Mouse (Mus musculus) liver, adult 2 months (tissue): ENCODE results near the gene Pih1h3b. TPM values are rescaled to one million over a fixed set of nuclear protein-coding genes. Genes with fewer than 3 reads are reported as not detected.

Experiments
- DNase-seq: peaks from one replicate; pipeline ENCODE4 v3.0.0-alpha.2; 2011; ENCODE audit warnings: low read depth, low spot score; ENCODE audit errors: extremely low read depth
- H3K27ac ChIP-seq: fragments of 200-500 bp; replicated peaks from 2 replicates; pipeline ENCODE4 v1.5.1; 2012; ENCODE audit warnings: low read depth, mild to moderate bottlenecking, control low read depth, inconsistent platforms, low read length; ENCODE audit not compliant: insufficient read depth
- H3K27me3 ChIP-seq: fragments of 200-500 bp; 2 replicates; pipeline ENCODE4 v1.6.1; 2012; ENCODE audit warnings: mild to moderate bottlenecking, moderate library complexity, low read length, inconsistent platforms; ENCODE audit not compliant: control insufficient read depth, insufficient read depth
- H3K36me3 ChIP-seq: fragments of 200-500 bp; 2 replicates; pipeline ENCODE4 v1.6.1; 2012; ENCODE audit warnings: low read length, inconsistent platforms; ENCODE audit not compliant: control insufficient read depth, insufficient read depth
- H3K4me1 ChIP-seq: fragments of 200-500 bp; 2 replicates; pipeline ENCODE4 v1.6.1; 2011; ENCODE audit warnings: low read length; ENCODE audit not compliant: control insufficient read depth, insufficient read depth
- H3K4me3 ChIP-seq: fragments of 200-500 bp; 2 replicates; pipeline ENCODE4 v1.5.1; 2011; ENCODE audit warnings: low read depth, mild to moderate bottlenecking, control low read depth, low read length, moderate library complexity; ENCODE audit not compliant: insufficient read depth
- H3K79me2 ChIP-seq: fragments of 200-500 bp; 2 replicates; pipeline ENCODE4 v1.6.1; 2012; ENCODE audit warnings: inconsistent platforms, mild to moderate bottlenecking, low read length, moderate library complexity; ENCODE audit not compliant: control insufficient read depth, insufficient read depth
- H3K9ac ChIP-seq: fragments of 200-500 bp; 2 replicates; pipeline ENCODE4 v1.6.1; 2012; ENCODE audit warnings: low read depth, mild to moderate bottlenecking, control low read depth, inconsistent platforms, low read length
- CTCF ChIP-seq: fragments of 200-500 bp; IDR thresholded peaks from 2 replicates; pipeline ENCODE4 v1.5.1; 2011; ENCODE audit warnings: low read depth, low read length, control low read depth
- POLR2A ChIP-seq: fragments of 200-500 bp; IDR thresholded peaks from 2 replicates; pipeline ENCODE4 v1.6.1; 2011; ENCODE audit warnings: low read length, control low read depth; ENCODE audit not compliant: insufficient read depth; ENCODE audit errors: extremely low read depth
- WGBS: fragments of 180-500 bp; shearing (Covaris S2); methylation state at CpG from one replicate; pipeline ENCODE4 v1.1.7; 2018; 5-methylcytosine and 5-hydroxymethylcytosine counted together
- polyA plus RNA-seq: library from polyadenylated mRNA; depleted of rRNA; stranded (reverse); fragments of >200 nt; gene quantifications from 2 replicates; pipeline ENCODE4 v1.2.3, GENCODE M21; 2012; rRNA removed
- total RNA-seq: library from RNA; depleted of rRNA; stranded (reverse); fragments of >200 nt; gene quantifications from 2 replicates; pipeline ENCODE4 v1.2.3, GENCODE M21; 2014; rRNA removed

Gene Pih1h3b
- total RNA-seq (not detected in 2 replicates), polyA plus RNA-seq (not detected in 2 replicates)

DNA sequence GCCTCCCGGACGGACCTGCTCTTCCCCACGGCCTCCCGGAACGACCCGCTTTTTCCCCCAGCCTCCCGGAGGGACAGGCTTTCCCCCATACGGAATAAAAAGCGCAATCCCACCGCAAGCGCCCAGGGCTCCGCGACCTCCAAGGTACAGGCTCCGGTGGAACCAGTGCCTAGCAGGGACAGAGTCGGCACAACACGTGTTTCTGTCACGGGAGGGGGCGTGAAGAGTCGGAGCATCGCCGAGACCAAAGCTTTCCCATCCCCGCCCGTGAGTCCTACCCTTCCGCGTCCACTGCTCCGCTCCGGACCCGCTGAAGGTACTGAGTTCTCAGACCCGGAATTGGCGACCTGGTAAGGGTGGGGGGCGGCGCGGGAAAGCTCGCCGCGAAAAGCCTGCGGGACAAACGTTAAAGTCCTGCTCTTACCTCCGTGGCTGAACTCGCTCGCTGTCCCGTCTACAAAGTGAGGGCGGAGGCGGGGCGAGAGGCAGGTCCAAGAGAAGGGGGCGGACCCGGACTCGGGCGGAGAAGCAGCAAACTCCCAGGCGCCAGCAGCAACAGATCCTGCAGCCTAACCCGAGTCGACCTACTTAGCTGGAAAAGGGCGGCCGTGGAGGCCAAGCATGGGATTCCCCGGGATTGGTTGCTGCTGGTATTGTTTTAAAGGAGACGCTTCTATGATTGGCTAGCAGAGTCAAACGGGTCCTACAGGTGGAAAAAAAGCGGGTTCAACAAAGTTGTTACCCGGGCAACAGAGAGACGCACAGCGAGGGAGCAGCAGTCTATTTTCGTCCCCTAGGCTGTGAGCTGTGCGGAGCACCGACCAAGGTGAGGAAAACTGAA, at the start of gene Pih1h3b, which contains the start of gene Nup62cl:
Gene Pih1h3b, plus strand, starts transcription at position 745 of the 841 bp plus-strand sequence.
Gene Nup62cl, minus strand, starts transcription at position 578 of the 841 bp plus-strand sequence.
- TF ChIP-seq POLR2A (no peak), CTCF (no peak)
- Histone ChIP-seq H3K4me3 (peak within 1 kb of the TSS; percentile 75), H3K27me3 (0 out of 2 replicates have a peak, but pooled peaks cover 9% of the 10 kb centered on the region), H3K79me2 (no peaks in the 10 kb centered on the region), H3K9ac (peak within 1 kb of the TSS; percentile 34; the same call in 1 of the 2 replicates), H3K4me1 (no peaks in the 10 kb centered on the region), H3K36me3 (no peaks in the 10 kb centered on the region), H3K27ac (no peak within 1 kb of the TSS)
- DNase-seq: peak; percentile 62
- WGBS: 5% methylated on average over 62 of the region's 64 CpGs

DNA sequence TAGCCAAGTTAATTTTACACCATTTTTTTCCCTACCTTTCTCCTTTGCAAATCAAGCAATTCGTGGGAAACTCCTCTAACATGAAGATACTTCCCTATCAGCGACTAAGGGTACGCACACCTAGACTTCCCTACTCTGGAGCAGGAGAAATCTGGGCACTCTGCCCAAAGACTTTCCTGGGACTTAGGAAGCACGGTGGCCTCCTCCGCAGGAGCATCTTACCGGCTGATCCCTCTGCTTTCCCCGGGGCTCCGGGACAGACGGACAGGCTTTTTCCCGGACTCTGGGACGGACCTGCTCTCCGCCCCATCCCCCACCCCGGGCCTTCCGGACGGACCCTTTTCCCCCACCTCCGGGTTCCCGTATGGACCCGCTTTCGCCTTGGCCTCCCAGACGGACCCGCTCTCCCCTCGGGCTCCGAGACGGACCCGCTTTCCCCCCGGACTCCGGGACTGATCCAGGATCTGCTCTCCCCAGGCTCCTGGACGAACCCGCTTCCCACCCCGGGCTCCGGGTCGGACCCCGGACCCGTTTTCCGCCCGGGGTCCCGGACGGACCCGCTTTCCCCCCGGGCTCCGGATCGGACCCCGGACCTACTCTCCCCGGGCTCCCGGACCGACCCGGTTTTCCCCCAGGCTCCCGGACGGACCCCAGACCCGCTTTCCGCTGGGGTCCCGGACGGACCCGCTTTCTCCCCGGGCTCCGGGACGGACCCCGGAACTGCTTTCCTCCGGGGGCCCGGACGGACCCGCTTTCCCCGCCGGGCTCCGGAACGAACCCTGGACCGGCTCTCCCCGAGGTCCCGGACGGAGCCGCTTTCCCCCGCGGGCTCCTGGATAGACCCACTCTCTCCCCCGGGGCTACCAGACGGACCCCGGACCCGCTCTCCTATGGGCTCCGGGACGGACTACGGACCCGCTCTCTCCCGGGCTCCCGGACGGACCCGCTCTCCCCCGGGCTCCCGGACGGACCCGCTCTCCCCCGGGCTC, 1.5 kb upstream of the Pih1h3b start:
- Histone ChIP-seq H3K79me2 (no peaks in the 10 kb centered on the region), H3K4me1 (no peaks in the 10 kb centered on the region), H3K36me3 (no peaks in the 10 kb centered on the region), H3K27me3 (0 out of 2 replicates have a peak, but pooled peaks cover 9% of the 10 kb centered on the region), H3K4me3 (peak overlapping the region; percentile 11; the same call in 1 of the 2 replicates), H3K9ac (no peak overlapping the region), H3K27ac (no peak overlapping the region)
- TF ChIP-seq POLR2A (no peak), CTCF (no peak)
- WGBS: 5% methylated on average over 65 of the region's 90 CpGs
- no peak for DNase-seq

DNA sequence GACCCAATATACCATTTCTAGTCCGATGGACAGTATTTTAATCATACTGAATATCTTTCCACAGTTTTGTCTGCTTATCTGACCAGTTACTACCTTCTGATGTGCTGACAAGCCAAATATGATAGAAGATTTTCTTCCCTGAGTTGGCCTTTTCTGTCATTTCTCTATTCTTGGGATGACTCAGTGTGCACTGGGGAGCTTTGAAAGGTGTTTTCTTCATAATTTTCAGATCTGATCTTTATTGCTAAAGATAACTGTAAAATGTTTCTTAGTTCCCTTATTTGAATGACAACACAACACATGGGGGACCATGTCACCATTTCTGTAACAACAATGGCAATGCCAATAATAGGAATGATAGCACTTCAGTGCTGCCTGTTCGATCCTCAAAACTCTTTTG, 19.9 kb downstream of the Pih1h3b start:
- Histone ChIP-seq H3K27ac (no peak overlapping the region), H3K36me3 (no peaks in the 10 kb centered on the region), H3K4me1 (no peaks in the 10 kb centered on the region), H3K79me2 (no peaks in the 10 kb centered on the region), H3K27me3 (no peaks in the 10 kb centered on the region), H3K4me3 (no peak overlapping the region), H3K9ac (no peak overlapping the region)
- WGBS: 93% methylated on average over 2 of the region's 2 CpGs
- DNase-seq: no peak
- TF ChIP-seq POLR2A: no peak
- no peak for TF ChIP-seq CTCF

DNA sequence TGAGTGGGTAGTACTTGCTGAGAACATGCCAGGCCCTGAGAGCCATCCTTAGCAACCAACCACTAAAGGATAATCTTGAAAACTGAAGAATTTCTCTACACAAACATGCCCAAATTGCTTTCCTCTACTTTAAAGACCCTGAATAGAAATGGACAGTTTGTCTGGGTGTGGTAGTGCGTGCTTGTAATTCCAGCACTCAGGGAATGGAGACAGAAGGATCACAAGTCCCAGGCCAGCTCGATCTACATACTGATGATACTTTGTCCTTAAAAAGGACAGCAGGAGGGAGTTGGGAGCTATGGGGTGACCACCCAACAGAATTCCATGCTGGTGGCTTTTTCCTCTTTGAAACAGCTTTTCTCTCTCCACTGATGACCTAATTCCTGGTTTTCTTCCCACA, 31.4 kb downstream of the Pih1h3b start:
- DNase-seq: no peak
- TF ChIP-seq CTCF (no peak), POLR2A (no peak)
- H3K36me3 ChIP-seq: no peaks in the 10 kb centered on the region
- no peak overlapping the region for H3K27ac ChIP-seq
- H3K4me3 ChIP-seq: no peak overlapping the region
- H3K4me1 ChIP-seq: no peaks in the 10 kb centered on the region
- WGBS: 93% methylated on average over 2 of the region's 2 CpGs
- no peak overlapping the region for H3K9ac ChIP-seq
- no peaks in the 10 kb centered on the region for H3K27me3 ChIP-seq
- no peaks in the 10 kb centered on the region for H3K79me2 ChIP-seq

Other genes starting within 250 kb of the Pih1h3b start
- gene Morc4, start 191.2 kb upstream of the Pih1h3b start, total RNA-seq: 2.3 and 2.8 TPM in 2 replicates
- gene Morc4, start 191.2 kb upstream of the Pih1h3b start, polyA plus RNA-seq: 1.7 and 2.0 TPM in 2 replicates
- 5.1 and 5.8 TPM in 2 replicates for gene Rbm41, start 64.3 kb upstream of the Pih1h3b start, total RNA-seq
- gene Rbm41, start 64.3 kb upstream of the Pih1h3b start, polyA plus RNA-seq: 0.15 and 0.24 TPM in 2 replicates
- 1.4 and 7.4 TPM in 2 replicates for gene Nup62cl, start 167 bp upstream of the Pih1h3b start, total RNA-seq
- gene Nup62cl, start 167 bp upstream of the Pih1h3b start, polyA plus RNA-seq: 0.30 and 3.4 TPM in 2 replicates